Mouse (Mus musculus): ENCODE measurements at regions not wholly inside any gene's neighbourhood (a gene's known extent, or its start where the extent isn't known, plus 50 kb on each side); places are given as distances from the start of the nearest gene placed in this dataset.

- TF ChIP-seq CTCF (IDR thresholded peaks at IDR 0.05; ENCODE audit: insufficient read depth, low read depth, low read length) (no peak), POLR2A (IDR thresholded peaks at IDR 0.05; ENCODE audit: insufficient read depth, low read depth, low read length) (no peak)
These were observed 65.3 kb upstream of the 1700024P04Rik start for GRCm38 (mm10) chr13:99049699-99050098.

Data from olfactory bulb, adult 2 months (tissue).